Comparison of ENCODE assay signal across 8 mouse cellular contexts in the genomic region with DNA sequence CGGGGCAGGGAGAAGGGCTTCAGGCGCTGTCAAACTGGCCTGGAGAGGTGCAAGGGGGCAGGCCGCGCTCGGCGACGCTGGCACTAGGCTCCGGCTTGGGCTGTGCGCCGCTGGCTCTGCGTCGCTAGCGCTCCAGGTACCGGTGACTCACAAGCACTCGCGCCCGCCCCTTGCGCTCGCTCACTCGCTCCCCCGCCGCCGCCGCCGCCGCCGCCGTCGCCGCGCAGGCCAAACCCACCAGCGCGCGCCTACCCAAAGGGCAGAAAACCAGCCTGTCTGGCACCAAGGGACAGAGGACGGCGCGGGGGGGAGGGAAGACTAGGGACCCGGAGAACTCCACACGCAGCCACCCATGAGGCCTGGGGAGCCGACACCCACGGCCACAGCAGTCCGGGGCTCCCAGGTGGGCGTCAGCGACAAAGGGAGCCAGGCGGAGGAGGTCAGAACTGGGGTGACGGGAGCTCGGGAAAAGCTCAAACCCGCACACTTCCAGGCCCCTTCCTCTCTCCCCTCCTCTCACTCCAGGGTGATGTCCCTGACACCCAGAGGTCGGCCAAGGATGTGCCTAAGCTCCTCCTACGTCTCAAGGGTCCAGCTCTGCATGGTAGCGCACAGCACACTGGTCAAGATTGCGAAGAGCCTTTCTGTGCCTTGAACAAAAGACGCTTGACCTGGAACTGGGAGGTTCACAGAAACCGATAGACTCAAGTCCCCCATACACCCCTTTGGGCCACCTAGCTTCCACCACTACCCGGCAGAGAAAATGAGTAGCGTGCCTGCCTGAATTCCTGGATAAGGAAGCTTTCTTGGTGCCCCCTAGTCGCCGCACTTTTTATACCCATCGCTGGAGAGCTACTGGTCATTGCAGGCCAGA. TPM values are rescaled to one million over a fixed set of nuclear protein-coding genes. Genes with fewer than 3 reads are reported as not detected.
DNase-seq lines count a peak whose midpoint lies in the region; ATAC-seq lines count a peak whose summit lies in the region.

A gene (minus strand): TSS at position 508 of the 874 bp plus-strand sequence.

- H3K9me3 ChIP-seq in embryonic facial prominence, embryonic 14.5 days (ENCODE audit: control insufficient read depth, low read length): no peaks in the 10 kb centered on the region
- no peaks in the 10 kb centered on the region for H3K9me3 ChIP-seq in lung, embryonic 16.5 days (ENCODE audit: control insufficient read depth, low read length)

- peak within 1 kb of the TSS; percentile 68 for H3K9ac ChIP-seq in embryonic facial prominence, embryonic 14.5 days (ENCODE audit: low read depth, low read length)
- H3K9ac ChIP-seq in lung, embryonic 16.5 days (ENCODE audit: low read length): peak within 1 kb of the TSS; percentile 84

- intact Hi-C loops in heart, postnatal 10 days (cut with DNase I): no loop called here

- 0 out of 2 replicates have a peak, but pooled peaks cover 8% of the 10 kb centered on the region for H3K4me1 ChIP-seq in embryonic facial prominence, embryonic 14.5 days (ENCODE audit: control insufficient read depth, insufficient read depth, low read length)
- H3K4me1 ChIP-seq in lung, embryonic 16.5 days (replicated peaks; ENCODE audit: control insufficient read depth, insufficient read depth, low read length): peaks cover 18% of the 10 kb centered on the region

- peak; percentile 90 for ATAC-seq in embryonic facial prominence, embryonic 14.5 days (ENCODE audit: low read depth)
- ATAC-seq in lung, embryonic 16.5 days (ENCODE audit: low read depth): peak; percentile 84

- peak within 1 kb of the TSS; percentile 62 for H3K4me3 ChIP-seq in embryonic facial prominence, embryonic 14.5 days (ENCODE audit: low read depth, low read length)
- H3K4me3 ChIP-seq in lung, embryonic 16.5 days (ENCODE audit: low read length): peak within 1 kb of the TSS; percentile 76

- H3K27ac ChIP-seq in embryonic facial prominence, embryonic 14.5 days (replicated peaks; ENCODE audit: low read depth, low read length): no peak within 1 kb of the TSS
- peak within 1 kb of the TSS; percentile 82 for H3K27ac ChIP-seq in lung, embryonic 16.5 days (ENCODE audit: low read length)

- H3K36me3 ChIP-seq in embryonic facial prominence, embryonic 14.5 days (ENCODE audit: control insufficient read depth, insufficient read depth, low read length): no peaks in the 10 kb centered on the region
- H3K36me3 ChIP-seq in lung, embryonic 16.5 days (ENCODE audit: control insufficient read depth, insufficient read depth, low read length): no peaks in the 10 kb centered on the region; the same call in 1 of the 2 replicates

- DNase-seq in CD8-positive naive resting alpha-beta T cell, adult 2 months (ENCODE audit: low read depth in 2 of 2, low spot score in 2 of 2): peak; percentile 42 to 47
- peak; percentile 70 for DNase-seq in adrenal gland, postnatal 10 days
- DNase-seq in embryonic facial prominence, embryonic 14.5 days (ENCODE audit: low spot score): peak; percentile 79
- DNase-seq in heart, postnatal 10 days: peak; percentile 38 to 53
- DNase-seq in layer of hippocampus, postnatal 10 days (ENCODE audit: low spot score in 2 of 2): peak; percentile 66 to 75
- DNase-seq in ovary, postnatal 36 days (ENCODE audit: low spot score): peak; percentile 41
- no peak for DNase-seq in spleen, postnatal 14 days (ENCODE audit: low spot score in 2 of 2)

- peaks cover 32% of the 10 kb centered on the region for H3K27me3 ChIP-seq in embryonic facial prominence, embryonic 14.5 days (replicated peaks; ENCODE audit: control insufficient read depth, insufficient read depth, low read length)
- no peaks in the 10 kb centered on the region; the same call in none of the 2 replicates for H3K27me3 ChIP-seq in lung, embryonic 16.5 days (ENCODE audit: control insufficient read depth, insufficient read depth, low read depth, low read length)

- H3K4me2 ChIP-seq in embryonic facial prominence, embryonic 14.5 days (ENCODE audit: low read depth, low read length): peak within 1 kb of the TSS; percentile 96
- H3K4me2 ChIP-seq in lung, embryonic 16.5 days (ENCODE audit: low read depth, low read length): peak within 1 kb of the TSS; percentile 98

- WGBS in embryonic facial prominence, embryonic 14.5 days: 2% methylated on average over 35 of the region's 59 CpGs
- WGBS in lung, embryonic 16.5 days: under 1% methylated on average over 57 of the region's 59 CpGs

RNA-seq across cellular contexts. Expression of the gene that starts here (rescaled TPM):
- 1 to 10 TPM; 5.2 to 5.4 TPM for total RNA-seq in adrenal gland, postnatal 10 days (2021)
- polyA plus RNA-seq in embryonic facial prominence, embryonic 14.5 days (2014; fragmentation: Nextera tagmentation; extraction: Ambion mirVana): 9.4 and 12.2 TPM in 2 replicates
- 100 to 1,000 TPM; 456 TPM for total RNA-seq in heart, postnatal 10 days (2021)
- total RNA-seq in layer of hippocampus, postnatal 10 days (2021): 100 to 1,000 TPM in 1 of 2 experiments, 10 to 100 TPM in 1; 99.3 to 101 TPM
- 44.3 and 46.4 TPM in 2 replicates for polyA plus RNA-seq in lung, embryonic 16.5 days (2015; fragmentation: Nextera tagmentation; extraction: Ambion mirVana)

Comparison
In these comparisons a context has a peak if more than half of its experiments do, and no peak if none do; other contexts are left out.
1. RNA of the gene that starts here (total RNA-seq): 456 TPM in heart, postnatal 10 days and 99.3 to 101 TPM in layer of hippocampus, postnatal 10 days; 5.2 to 5.4 TPM in adrenal gland, postnatal 10 days; every median in the first group is over 10 times any median in the second.
2. RNA of the gene that starts here (total RNA-seq): 456 TPM in heart, postnatal 10 days; 99.3 to 101 TPM in layer of hippocampus, postnatal 10 days; every median in the first group is over 4 times any median in the second.
3. DNase-seq: peak in CD8-positive naive resting alpha-beta T cell, adult 2 months (2 of 2), adrenal gland, postnatal 10 days (single experiment), embryonic facial prominence, embryonic 14.5 days (single experiment), heart, postnatal 10 days (2 of 2), layer of hippocampus, postnatal 10 days (2 of 2) and ovary, postnatal 36 days (single experiment); none in spleen, postnatal 14 days (0 of 2).